Mouse (Mus musculus) kidney, postnatal 10 days (tissue): ENCODE measurements around the gene Dnaic1.

Source experiments
- DNase-seq: peaks from one replicate; pipeline ENCODE4 v3.0.0; 2021; ENCODE audit warnings: mixed read lengths

Dnaic1 gene

DNA sequence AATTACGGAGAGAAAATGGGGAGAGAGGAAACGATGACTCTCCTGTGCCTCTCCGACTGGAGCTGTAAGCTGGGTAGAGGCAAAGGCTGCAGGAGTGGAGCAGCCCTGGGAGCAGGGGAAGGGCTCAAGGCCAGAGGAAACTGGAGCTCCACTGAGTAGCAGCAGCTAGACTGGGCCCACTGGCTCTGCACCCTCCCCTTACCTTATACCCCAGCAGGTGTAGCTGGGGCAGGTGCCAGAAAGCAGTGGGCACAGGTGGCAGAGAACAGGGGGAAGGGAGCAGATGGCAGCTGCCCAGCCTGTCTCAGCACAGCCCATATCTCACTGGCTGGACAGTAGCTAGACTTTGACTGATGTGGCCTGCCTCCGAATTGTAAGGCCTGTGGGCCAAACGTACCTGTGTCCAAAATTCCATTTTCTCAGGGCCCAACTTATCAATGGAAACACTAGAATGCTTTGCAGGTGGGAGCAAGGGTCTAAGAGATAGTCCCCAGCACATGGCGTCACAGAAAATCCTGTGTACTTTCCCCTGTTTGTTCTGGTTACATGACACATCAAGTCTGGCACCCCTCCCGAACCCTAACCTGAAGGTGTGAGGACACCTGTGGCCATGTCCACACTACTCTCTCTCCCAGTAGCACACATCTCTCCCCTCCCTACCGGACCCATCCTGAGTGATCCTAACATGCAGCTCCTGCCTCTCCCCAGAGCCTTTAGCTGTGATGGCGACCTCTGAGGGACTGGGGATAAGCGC is 67.5 kb downstream of the Dnaic1 start:
- DNase-seq, result no peak

DNA sequence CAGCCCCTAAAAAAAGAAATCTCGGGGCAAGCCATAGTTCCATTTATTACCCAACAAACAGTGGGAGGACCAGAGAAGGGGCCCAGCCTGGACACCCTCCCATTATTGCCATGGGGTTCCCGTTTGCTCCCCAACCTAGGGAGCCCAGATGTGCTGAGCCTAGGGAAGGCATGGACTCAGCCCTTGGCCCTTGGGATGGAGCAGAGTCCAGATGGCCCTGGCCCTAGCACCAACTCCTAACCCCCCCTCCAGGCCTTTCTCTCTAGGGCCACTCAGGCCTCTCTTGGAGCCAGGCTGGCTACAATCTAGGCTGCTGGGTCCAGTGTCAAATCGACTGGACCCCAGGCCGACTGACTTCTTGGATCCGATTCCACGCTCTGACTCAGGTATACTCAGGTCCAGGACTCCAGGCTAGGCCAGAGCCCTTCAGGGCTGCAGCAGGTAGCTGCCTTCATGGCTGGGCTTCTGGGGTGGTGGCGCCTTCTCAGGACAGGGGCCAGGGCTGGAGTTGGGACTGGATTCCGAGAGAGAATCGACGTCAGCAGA is 68.7 kb downstream of the Dnaic1 start:
- DNase-seq, result peak; percentile 13

DNA sequence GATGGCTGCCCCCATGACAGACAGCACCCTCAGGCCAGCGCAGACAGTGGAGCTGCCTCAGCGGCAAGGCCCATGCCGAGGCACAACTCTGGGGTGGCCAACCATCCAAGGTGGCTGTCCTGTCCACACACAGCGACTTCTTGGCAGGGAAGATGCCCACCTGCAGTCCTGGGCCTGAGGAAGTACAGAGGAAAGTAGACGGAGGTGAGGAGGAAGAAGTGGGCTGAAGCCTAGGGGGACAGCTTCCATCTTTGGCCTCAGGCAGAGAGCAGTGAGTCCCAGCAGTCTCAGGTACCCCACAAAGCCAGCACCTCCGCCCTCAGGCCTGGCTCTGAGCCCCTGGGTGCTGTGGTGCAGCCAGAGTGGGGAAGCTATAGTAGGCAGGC is 69.2 kb downstream of the Dnaic1 start:
- peak; percentile 18 for DNase-seq

DNA sequence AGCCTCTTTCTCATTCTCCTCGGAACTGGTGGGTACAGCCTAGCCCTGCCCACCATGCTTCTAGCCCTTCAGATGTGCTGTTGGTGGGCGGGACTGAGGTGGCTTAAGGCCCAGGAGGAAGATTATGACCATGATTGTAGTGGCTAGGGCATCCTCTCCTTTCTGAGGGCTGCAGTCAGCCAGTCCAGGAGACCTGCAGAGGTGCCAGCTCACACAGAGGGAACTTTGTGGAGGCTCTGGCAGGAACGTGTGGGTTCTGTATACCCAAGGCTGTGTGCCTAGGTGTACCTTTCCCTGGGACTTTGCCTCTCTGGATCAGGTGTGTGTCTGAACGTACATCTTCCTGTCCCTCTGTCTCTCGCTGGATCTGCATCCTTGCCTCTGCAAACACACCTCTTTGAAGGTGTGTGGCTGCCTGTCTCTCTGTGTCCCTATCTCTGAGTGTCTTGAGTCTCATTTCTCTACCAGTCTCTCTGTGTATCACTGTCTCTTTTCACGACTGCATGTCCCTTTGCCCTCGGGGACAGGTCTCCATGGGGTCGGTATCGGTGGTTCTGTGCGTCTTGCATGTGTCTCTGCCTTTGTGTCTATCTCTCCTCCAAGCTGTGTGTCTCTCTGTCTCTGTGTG is 69.8 kb downstream of the Dnaic1 start:
- no peak for DNase-seq

DNA sequence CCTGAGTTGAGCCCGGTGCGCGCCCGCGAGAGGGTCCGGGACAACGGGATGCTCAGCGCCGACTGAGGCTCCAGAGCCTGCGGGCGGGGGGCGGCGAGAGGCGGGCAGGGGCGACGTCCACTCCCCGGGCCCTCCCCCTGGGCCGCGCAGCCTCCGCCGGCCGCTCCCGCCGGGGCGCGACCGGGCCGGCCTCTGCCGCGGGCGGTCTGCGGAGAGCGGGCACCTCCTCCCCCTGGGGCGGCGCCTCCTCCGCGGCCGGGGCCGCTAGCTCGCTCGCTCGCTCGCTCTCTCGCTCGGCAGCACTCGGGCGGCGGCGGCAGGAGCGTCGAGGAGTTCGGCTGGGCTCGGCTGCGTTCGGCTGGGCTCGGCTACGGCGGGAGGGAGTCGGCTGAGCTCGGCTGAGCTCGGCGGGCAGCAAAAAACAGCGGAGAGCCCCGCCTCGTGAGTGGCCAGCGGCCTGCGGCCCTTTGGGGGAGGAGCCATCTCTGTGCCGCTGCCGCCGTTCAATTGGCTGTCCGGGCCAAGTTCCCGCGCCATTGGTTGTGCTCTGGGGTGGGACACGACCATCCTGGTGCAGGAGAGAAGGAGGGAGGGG is 70.4 kb downstream of the Dnaic1 start, which contains the start of gene Enho:
TSS of gene Enho (minus strand) at position 412 of the 595 bp plus-strand sequence.
- peak; percentile 97 for DNase-seq

DNA sequence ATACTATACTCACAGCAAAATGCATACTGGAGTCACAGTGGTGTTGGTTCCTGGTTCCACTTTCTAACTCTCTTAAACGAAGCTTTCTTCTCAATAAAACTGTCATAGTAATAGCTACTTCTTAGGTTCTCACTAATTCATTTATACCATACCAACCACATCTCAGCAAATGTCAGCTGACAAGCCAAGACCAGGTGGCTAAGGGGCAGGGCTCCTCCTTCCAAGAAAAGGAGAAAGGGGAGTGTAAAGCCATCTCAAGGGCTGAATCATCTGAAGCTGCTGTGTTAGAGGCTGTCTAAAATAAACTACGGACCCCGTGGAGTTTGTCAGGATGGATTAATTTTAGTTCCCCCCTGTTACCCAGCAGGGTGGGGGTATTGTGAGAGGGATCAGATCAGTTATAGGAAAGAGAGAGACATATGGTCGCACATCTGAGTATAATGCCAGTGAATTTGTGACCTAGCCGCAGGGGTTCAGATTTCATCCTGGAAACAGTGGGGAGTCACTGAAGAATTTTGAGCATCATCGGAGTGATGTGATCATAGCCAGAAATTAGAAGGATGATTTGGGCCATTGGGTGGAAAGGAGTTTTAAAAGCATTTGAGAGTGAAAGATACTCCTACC is 71.7 kb downstream of the Dnaic1 start:
- DNase-seq, result no peak

DNA sequence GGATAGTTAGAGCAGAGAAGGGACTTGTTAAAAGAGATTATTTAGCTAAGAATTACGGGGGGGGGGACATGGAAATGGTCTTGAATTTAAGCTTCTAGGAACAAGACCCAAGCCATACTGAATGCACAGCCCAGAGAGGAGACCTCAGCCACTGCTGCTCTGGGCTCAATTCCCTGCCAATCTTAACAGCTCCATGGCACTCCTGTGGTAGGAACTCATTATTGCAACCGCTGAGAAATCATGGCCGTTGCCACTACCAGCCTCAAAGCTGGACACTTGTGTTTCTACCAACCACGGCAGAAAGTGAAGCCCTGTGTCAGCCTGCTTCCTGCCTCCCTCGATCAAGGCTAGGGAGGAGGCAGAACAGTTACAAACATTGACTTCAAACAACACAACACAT is 75.9 kb downstream of the Dnaic1 start:
- peak; percentile 59 for DNase-seq

DNA sequence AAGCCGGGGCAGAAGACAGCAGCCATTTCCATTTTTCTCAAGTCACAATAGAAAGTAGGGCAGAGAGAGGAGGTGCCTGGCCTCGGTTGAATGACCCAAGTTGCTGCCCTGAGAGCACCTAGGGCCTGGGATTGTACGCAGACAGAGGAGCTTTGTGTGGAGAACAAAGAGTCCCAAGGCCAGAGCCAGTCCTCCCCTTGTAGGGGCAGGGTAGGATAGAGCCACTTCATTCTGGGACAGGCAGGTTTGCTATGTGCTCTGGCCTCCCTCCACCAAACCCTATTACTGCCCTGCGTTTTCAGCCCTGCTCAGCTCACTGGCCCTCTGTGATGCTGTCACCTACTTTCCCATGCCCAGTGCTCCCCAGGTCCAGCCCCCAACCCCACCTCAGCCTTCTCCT is 78.6 kb downstream of the Dnaic1 start:
- no peak for DNase-seq

DNA sequence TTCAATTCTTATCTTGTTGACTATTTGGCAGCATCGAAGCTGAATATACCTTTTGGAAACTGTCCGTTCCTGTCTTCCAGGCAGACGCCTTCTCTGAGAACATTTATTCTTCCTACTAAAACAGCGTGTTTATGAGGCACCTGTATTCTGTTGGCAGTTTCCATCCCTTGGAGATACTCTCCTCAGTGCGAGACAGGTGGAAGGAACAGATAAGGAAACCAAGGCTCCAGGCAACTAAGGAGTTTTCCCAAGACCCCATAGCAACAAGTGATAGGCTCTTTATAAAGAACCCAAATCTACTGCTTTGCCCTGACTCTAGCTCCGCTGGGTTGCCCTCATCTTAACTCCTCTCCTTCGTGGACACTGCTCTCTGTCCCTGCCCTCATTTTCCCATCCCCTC is 79.1 kb downstream of the Dnaic1 start:
- no peak for DNase-seq

DNA sequence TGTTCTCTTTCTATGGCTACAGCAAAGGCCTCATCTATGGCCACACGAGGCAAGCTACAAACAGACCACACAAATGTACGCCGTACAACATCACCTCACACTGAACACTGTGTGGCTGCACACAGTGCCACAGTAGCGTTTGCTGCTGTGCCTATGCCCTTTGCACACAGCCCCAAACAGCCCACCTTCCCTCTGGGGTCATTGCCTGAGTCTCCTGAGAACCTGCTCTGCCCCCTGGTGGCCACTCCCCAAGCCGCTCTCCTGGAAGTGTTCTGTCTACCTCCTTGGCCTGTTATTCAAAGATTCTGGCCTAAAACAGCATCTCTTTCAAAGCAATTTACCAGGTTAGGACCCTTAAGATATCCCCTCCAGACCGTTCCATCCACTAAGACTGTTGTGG is 83.7 kb downstream of the Dnaic1 start:
- peak; percentile 90 for DNase-seq

DNA sequence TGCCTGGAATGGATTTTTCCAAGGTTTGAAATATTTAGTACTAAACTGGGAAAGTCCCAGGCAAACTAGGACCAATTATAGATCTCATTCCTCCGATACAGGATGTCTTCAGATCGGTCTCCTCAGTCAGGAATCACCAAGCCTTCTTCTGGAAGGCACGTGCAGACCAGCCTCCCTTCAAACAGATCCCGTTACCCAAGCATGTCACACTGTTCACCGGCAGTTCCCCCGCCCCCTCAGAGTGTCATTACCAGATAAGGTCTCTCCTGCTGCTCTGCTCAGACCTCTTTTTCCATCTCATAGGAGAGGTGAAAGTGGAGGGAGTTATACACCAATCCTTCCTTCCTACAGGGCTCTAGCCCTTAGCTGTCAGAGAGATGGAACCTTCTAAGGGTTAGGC is 84.2 kb downstream of the Dnaic1 start:
- peak; percentile 6 for DNase-seq

DNA sequence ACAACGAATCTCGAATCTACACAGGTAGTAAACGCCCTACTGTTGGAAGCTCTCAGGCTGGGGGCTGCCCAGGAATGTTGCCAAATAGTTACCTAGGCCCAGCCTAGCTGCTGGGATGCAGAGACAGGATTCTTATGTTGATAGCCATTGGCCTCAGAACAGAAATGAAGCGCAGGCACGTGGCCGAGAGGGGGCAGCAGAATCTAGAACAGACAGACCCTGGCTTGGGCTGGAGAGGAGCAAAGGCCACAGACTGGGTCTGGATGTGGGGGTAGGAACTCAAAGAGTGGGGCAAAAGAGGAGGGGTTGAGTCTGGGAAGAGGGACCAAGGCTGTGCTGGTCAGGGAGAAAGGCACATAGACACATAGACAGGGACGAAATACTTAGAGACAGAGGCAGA is 84.6 kb downstream of the Dnaic1 start:
- peak; percentile 89 for DNase-seq

DNA sequence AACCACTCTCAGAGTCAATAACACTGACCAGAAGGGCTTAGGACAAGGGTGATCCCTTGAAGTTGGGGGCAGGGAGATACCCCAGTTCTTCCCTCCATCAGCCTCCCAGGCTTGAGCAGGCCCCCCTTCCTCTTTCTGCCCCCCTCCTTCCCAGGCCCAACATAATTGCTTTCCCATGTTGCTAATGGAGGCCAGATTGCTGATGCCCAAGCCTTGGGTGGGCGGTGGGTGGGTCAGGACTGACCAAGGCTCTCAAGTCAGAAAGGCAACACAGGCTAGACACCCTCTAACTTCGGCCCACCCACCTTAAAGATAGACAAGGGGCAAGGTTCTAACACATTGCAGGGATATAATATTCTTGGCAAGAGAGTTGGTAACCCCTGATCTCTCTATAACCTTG is 86.0 kb downstream of the Dnaic1 start:
- no peak for DNase-seq

DNA sequence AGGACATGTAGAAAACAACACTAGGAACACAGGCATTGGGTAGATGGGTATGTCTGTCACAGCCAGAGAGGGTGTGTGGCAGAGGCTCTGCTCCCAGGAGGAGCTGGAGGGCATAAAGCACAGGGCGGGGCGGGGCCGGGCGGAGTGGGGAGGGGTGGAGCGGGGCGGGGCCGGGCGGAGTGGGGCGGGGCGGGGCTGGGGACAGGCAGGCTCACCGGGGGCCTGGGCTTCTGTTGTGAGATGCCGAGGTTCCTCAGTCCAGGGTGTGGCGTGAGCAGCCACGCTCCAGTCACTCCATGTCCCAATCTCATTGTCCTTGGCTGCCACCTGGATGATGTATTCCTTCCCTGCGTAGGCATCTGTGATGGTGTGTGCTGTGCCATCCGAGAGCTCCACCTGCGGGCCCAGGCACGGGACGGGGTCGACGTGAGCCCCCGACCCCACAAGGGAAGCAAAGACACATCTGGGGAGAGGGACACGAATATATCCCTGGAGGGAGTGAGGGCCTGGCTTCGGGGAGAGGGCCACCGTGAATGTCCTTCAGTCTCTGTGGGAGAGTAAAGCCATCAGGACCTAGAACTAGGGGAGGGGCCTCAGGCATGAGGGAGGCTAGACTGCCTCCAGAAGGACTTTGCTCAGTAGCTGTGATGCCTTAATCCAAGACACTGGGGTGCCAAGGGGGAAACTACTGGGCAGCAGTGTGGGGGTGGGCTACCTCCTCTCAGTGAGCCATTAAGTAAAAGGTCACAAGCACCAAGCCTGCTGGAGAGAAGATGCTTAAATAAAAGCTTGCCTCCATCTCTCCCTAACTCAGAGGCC is 89.2 kb downstream of the Dnaic1 start:
- peak; percentile 71 for DNase-seq

DNA sequence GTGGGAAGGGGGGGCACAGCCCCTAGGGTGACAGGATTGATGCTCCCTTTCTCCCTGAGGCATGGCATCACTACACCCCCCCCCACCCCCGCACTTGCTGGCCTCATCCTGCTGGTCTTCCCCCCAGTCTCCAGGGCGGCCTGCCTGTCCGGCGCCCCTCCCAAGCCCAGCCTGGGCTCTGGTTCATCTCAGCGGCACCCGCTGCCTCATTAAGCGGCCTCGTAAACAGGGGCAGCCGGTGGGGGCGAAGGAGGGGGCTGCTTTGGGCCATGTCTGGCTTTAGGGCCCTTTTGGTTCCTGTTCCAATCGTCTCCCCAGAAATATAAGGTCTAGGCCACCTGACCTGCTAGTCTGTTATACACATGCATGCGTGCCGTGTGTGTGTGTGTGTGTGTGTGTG is 90.0 kb downstream of the Dnaic1 start:
- peak; percentile 11 for DNase-seq

DNA sequence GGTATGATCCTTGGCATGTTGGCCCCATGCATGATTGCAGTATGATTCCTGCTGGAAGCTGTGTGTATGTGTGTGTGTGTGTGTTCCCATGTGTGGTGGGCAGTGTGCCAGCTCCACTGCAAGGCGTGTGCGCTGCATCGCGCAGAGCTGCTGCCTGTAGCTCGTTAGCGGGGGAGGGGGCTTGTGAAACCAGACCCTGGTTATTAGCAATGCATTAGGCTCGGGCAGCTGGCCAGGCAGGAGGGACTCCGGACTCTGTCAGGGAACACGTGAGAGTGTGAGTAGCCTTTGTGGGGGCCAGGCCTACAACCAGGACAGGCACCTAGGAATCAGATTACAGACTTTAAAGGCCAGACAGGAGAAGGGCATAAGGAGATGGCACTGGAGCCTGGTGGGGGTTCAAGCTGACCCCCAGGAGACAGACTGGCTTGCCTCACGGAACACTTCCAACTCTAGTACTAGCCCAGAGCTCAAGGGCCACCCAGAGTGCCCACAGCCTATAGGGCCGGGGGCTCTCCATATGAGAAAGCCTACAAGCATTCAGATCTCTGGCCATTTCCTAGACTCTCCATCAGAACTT is 91.4 kb downstream of the Dnaic1 start:
- peak; percentile 83 for DNase-seq

DNA sequence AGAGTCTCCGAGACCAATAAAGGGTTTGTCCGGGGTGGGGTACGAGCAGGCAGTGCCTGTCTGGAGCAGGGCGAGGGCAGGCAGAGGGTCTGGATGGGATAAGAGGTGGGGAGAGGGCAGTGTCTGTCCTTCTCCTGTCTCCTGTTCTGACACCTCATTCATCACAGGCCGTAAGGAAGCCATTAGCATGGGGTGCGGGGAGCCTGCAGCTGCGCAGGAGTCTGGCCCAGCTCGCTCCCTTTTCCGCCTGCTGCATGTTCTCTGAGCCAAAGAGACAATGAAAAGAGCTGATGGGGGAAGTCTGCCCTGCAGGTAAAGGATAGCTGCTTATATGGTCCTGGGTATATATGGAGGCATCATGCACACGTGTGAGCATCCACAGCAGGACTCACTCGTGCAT is 93.1 kb downstream of the Dnaic1 start:
- DNase-seq, result peak; percentile 5

DNA sequence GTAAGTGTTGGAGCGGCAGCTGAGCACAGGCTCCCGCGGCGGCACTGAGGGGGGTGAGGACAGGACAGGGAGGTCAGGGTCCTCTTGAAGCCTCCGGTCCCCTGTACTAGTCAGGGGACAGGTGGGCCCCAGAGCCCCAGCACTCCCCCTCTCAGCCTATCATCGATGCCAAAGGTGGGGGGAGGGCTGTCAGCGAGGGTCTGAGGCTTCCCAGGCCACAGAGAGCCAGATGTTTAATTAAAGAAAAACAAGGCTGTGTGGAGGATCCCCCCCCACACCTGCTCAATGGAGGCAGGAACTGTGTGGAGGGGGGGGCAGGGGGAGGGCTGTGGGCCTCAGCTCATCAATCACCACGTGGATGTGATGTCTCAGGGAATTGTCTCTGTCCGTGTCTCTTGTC is 94.0 kb downstream of the Dnaic1 start:
- no peak for DNase-seq

DNA sequence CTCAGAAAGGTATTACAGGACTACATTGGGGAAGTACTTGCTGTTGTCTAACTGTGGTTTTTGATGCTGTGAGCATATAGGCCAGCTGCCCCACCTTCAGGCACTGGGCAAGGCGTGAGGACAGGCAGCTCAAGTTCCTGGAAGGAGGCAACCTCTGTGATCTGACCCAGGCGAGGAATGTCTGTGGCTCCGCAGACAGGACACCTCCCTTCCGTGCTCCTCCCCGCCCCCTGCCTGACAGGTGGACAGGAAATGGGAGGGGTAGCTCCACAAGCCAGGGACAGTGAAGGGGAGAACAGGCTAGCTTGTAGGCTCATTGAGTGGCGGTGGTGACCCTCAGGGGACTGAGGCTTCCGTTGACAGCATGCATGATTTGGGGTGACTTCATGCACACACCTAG is 95.0 kb downstream of the Dnaic1 start:
- DNase-seq, result peak; percentile 59

DNA sequence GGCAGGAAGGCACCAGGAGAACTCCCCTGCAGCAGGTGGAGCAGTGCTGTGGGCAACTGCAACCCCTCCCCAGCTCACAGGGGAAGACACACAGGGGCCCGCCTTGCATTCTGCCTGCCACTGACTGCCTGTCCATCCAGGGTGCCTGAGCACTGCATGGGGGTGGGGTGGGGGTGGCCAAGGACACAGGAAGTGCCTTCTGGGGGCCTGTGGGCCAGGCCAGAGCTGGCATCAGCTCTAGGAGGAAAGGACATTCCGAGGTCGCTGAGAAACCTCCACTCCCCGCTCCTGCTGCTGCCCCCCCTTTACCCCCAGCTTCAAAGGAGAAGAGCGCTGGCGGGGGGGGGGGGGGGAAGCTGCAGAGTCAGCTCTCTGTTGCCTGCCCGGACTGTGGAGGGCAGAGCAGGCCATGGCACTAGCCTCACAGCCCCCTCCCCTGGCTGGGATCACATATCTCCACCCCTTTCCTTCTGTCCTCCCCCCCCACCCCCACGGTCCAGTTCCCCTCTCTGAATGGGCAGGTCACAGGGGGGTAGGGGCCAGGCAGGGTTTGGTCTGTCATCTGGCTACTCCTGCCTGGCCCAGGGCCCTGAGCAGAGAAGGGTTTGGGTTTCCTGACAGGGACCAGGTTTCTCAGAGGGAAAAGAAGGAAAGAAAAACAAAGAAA is 95.6 kb downstream of the Dnaic1 start:
- peak; percentile 57 for DNase-seq

DNA sequence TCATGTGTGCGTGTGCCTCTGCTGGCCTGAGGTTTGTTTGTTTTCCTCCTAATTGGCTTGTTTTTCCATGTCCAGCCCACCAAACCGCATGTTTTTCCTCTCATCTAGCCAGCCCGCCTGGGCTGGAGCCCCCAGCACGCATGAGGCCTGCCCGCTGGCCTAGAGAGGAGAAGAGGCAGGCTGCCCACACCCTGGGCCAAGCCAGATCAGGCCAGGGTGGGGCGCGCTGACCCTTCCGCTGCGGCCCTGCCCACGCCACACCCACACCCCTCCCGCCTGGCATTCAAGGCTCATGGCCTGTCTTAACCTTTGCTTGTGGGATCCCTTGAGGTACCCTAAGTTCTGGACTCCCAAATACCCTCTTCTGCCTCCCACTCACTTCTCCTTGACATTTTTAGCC is 97.1 kb downstream of the Dnaic1 start:
- DNase-seq, result peak; percentile 21

DNA sequence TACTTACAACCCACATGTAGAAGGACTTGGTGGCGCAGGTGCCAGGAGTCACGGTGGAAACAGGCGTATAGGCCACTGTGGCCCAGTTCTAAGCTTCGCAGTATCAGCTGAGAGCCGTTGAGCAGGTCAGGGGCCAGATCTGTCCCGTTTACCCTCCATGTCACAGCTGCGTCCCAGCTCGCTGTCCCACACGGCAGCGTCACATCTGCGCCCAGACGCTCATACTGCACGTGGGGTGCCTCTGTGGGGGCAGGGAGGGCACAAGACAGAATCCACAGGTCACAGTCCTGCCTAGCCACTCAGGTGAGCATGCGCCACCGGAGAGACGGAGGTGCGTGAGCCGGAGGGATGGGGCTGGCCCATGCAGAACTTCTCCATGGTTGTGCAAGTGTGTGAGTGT is 101.3 kb downstream of the Dnaic1 start:
- DNase-seq, result peak; percentile 5
